Mouse (Mus musculus): ENCODE measurements around the gene Hacd3. TPM values are rescaled to one million over a fixed set of nuclear protein-coding genes. Genes with fewer than 3 reads are reported as not detected.

Hacd3 gene
- total and polyA plus RNA-seq, 3 experiments: 30.4 to 68.7 (median 41.5) TPM

GRCm38 (mm10) chr9:65019146-65019545 is 2.3 kb downstream of the Hacd3 start:
- Histone ChIP-seq H3K4me3 (replicated peaks in 1 of 3; ENCODE audit: low read depth in 2 of 3, low read length in 2 of 3, poor library complexity in 1 of 3) (no peak overlapping the region), H3K79me2 (replicated peaks; ENCODE audit: control insufficient read depth, extremely low read depth, insufficient read depth, poor library complexity, severe bottlenecking) (peaks cover 16% of the 10 kb centered on the region), H3K9me3 (replicated peaks; ENCODE audit: low read length) (no peaks in the 10 kb centered on the region), H3K27me3 (replicated peaks) (no peaks in the 10 kb centered on the region), H3K27ac (ENCODE audit: insufficient read depth, low read depth) (no peak overlapping the region), H3K9ac (ENCODE audit: insufficient read depth, low read depth) (no peak overlapping the region), H3K36me3 (replicated peaks in 1 of 2; ENCODE audit: control insufficient read depth in 1 of 2, insufficient read depth in 1 of 2, low read length in 1 of 2) (peaks cover 0 to 15% of the 10 kb centered on the region in 2 experiments), H3K4me2 (ENCODE audit: insufficient read depth, low read depth, poor library complexity, severe bottlenecking) (peak overlapping the region; percentile 24; the same call in 1 of the 2 replicates), H3K4me1 (ENCODE audit: control insufficient read depth in 1 of 2, insufficient read depth in 2 of 2) (peaks cover 10 to 49% of the 10 kb centered on the region in 2 experiments)
- TF ChIP-seq MAZ (IDR thresholded peaks at IDR 0.05; ENCODE audit: low read depth, low read length) (no peak), MAFK (IDR thresholded peaks at IDR 0.05; ENCODE audit: insufficient replicate concordance, low read length) (no peak), BHLHE40 (IDR thresholded peaks at IDR 0.05; ENCODE audit: low read depth, low read length) (no peak), HCFC1 (IDR thresholded peaks at IDR 0.05; ENCODE audit: low read depth, low read length) (no peak), JUN (IDR thresholded peaks at IDR 0.05; ENCODE audit: insufficient read depth, low read depth, low read length) (no peak), ZKSCAN1 (IDR thresholded peaks at IDR 0.05; ENCODE audit: borderline replicate concordance, low read depth, low read length) (no peak)
- DNase-seq (ENCODE audit: extremely low read depth): no peak
- dilution Hi-C loops (cut with MboI; ENCODE audit: extremely low pct_ligation_motif_present, extremely low pct_unique_long_range_greater_than_20kb, low sequenced_read_pairs) (no loop called here), in situ Hi-C loops (cut with MboI; ENCODE audit: low pct_ligation_motif_present, low pct_unique_long_range_greater_than_20kb, low sequenced_read_pairs) (no loop called here)

- H3K4me1 ChIP-seq (ENCODE audit: control insufficient read depth in 1 of 2, insufficient read depth in 2 of 2): peaks cover 10 to 49% of the 10 kb centered on the region in 2 experiments
- H3K4me2 ChIP-seq (ENCODE audit: insufficient read depth, low read depth, poor library complexity, severe bottlenecking): no peak overlapping the region
- H3K9ac ChIP-seq (ENCODE audit: insufficient read depth, low read depth): no peak overlapping the region
- H3K9me3 ChIP-seq (replicated peaks; ENCODE audit: low read length): no peaks in the 10 kb centered on the region
- H3K4me3 ChIP-seq (replicated peaks in 1 of 3; ENCODE audit: low read depth in 2 of 3, low read length in 2 of 3, poor library complexity in 1 of 3): no peak overlapping the region
- no peak for TF ChIP-seq JUN (IDR thresholded peaks at IDR 0.05; ENCODE audit: insufficient read depth, low read depth, low read length)
- TF ChIP-seq HCFC1 (IDR thresholded peaks at IDR 0.05; ENCODE audit: low read depth, low read length): no peak
- no peak for TF ChIP-seq ETS1 (conservative IDR thresholded peaks at IDR 0.05; ENCODE audit: low read depth, low read length)
- TF ChIP-seq MXI1 (IDR thresholded peaks at IDR 0.05; ENCODE audit: low read depth, low read length): no peak
- TF ChIP-seq CHD1 (IDR thresholded peaks at IDR 0.05; ENCODE audit: low read depth, low read length): no peak
- no peak for TF ChIP-seq USF2 (conservative IDR thresholded peaks at IDR 0.05; ENCODE audit: low read depth, low read length)
- TF ChIP-seq JUND (conservative IDR thresholded peaks at IDR 0.05; ENCODE audit: low read depth, low read length): no peak
- no peak for TF ChIP-seq POLR2A (IDR thresholded peaks at IDR 0.05; ENCODE audit: low read depth, low read length)
- no peak for TF ChIP-seq EP300 (IDR thresholded peaks at IDR 0.05; ENCODE audit: low read length)
- no peak for TF ChIP-seq USF1 (IDR thresholded peaks at IDR 0.05; ENCODE audit: low read depth, low read length)
- DNase-seq (ENCODE audit: extremely low read depth): peak; percentile 31
- H3K27me3 ChIP-seq (replicated peaks): no peaks in the 10 kb centered on the region
- dilution Hi-C loops (cut with MboI; ENCODE audit: extremely low pct_ligation_motif_present, extremely low pct_unique_long_range_greater_than_20kb, low sequenced_read_pairs) (no loop called here), in situ Hi-C loops (cut with MboI; ENCODE audit: low pct_ligation_motif_present, low pct_unique_long_range_greater_than_20kb, low sequenced_read_pairs) (no loop called here)
- H3K79me2 ChIP-seq (replicated peaks; ENCODE audit: control insufficient read depth, extremely low read depth, insufficient read depth, poor library complexity, severe bottlenecking): peaks cover 16% of the 10 kb centered on the region
- H3K27ac ChIP-seq (ENCODE audit: insufficient read depth, low read depth): peak overlapping the region; percentile 28; the same call in 1 of the 2 replicates
- peaks cover 0 to 15% of the 10 kb centered on the region in 2 experiments for H3K36me3 ChIP-seq (replicated peaks in 1 of 2; ENCODE audit: control insufficient read depth in 1 of 2, insufficient read depth in 1 of 2, low read length in 1 of 2)
Observed at GRCm38 (mm10) chr9:65018588-65019121, 2.8 kb downstream of the Hacd3 start.
